Mouse (Mus musculus): ENCODE measurements at regions not wholly inside any gene's neighbourhood (a gene's known extent, or its start where the extent isn't known, plus 50 kb on each side); places are given as distances from the start of the nearest gene placed in this dataset.
A peak's percentile ranks its signal among the peaks of the same experiment; 100 is the strongest.

GRCm38 (mm10) chr1:6928658-6929057, 2121.0 kb downstream of the Gm37988 start:
- DNase-seq = no peak

GRCm38 (mm10) chr1:6931876-6932275, 2124.2 kb downstream of the Gm37988 start:
- peak; percentile 24 for DNase-seq

GRCm38 (mm10) chr1:6969838-6970237, 2162.1 kb downstream of the Gm37988 start:
- no peak for DNase-seq

- DNase-seq = no peak
Measured at GRCm38 (mm10) chr1:6973749-6974327, 2166.1 kb downstream of the Gm37988 start.

GRCm38 (mm10) chr1:6979626-6980025, 2171.9 kb downstream of the Gm37988 start:
- DNase-seq = no peak

GRCm38 (mm10) chr1:6984226-6984625, 2176.5 kb downstream of the Gm37988 start:
- DNase-seq = no peak

- DNase-seq = no peak
Measured at GRCm38 (mm10) chr1:6997611-6998010, 2189.9 kb downstream of the Gm37988 start.

- peak; percentile 15 for DNase-seq
Measured at GRCm38 (mm10) chr1:7010184-7010583, 2202.5 kb downstream of the Gm37988 start.
